Mouse (Mus musculus) myocyte (in vitro differentiated cells): ENCODE data around the gene Rnf144a.

Experiments
- MYOG ChIP-seq, 3 experiments: IDR thresholded peaks; one replicate each; pipeline ENCODE4 v1.6.1; 2011; ENCODE audit warnings: control low read depth in 2 of 3, low read depth in 2 of 3, mild to moderate bottlenecking in 2 of 3; ENCODE audit not compliant: insufficient read length in 2 of 3, control insufficient read depth in 1 of 3, insufficient read depth in 1 of 3
- POLR2A ChIP-seq: IDR thresholded peaks from one replicate; pipeline ENCODE4 v1.6.1; 2011; ENCODE audit warnings: low read depth, mild to moderate bottlenecking, control low read depth, moderate library complexity; ENCODE audit not compliant: insufficient read length
- POLR2AphosphoS2 ChIP-seq: IDR thresholded peaks from one replicate; pipeline ENCODE4 v1.6.1; 2011; ENCODE audit warnings: low read depth, control low read depth; ENCODE audit not compliant: insufficient read length
- REST ChIP-seq: IDR thresholded peaks from one replicate; pipeline ENCODE4 v1.6.1; 2011; ENCODE audit warnings: mild to moderate bottlenecking, control low read depth, moderate library complexity; ENCODE audit not compliant: insufficient read depth, insufficient read length
- SRF ChIP-seq: IDR thresholded peaks from one replicate; pipeline ENCODE4 v1.6.1; 2011; ENCODE audit warnings: low read depth; ENCODE audit not compliant: control insufficient read depth, insufficient read length
- TCF12 ChIP-seq: IDR thresholded peaks from one replicate; pipeline ENCODE4 v1.6.1; 2011; ENCODE audit warnings: mild to moderate bottlenecking, control low read depth; ENCODE audit not compliant: poor library complexity, insufficient read depth, severe bottlenecking
- USF1 ChIP-seq: IDR thresholded peaks from one replicate; pipeline ENCODE4 v1.6.1; 2011; ENCODE audit warnings: low read depth, mild to moderate bottlenecking, control low read depth, moderate library complexity

GRCm38 (mm10) chr12:26316261-26316660, 98.8 kb downstream of the Rnf144a start:
- no peak for TF ChIP-seq POLR2A
- no peak for TF ChIP-seq USF1
- TF ChIP-seq POLR2AphosphoS2 = no peak
- TF ChIP-seq TCF12 = no peak
- TF ChIP-seq REST = no peak
- no peak for TF ChIP-seq MYOG (IDR thresholded peaks at IDR 0.05; ENCODE audit: control insufficient read depth in 1 of 3, insufficient read depth in 1 of 3, insufficient read length in 2 of 3, low read depth in 2 of 3)
- TF ChIP-seq SRF = no peak
